34 mouse cellular contexts compared by ENCODE assay signal in genomic region chr9:48030839-48031238, GRCm38 (mm10).
"Had no signal": no experiment of that assay in that cellular context is flagged by ENCODE, and none has a peak within 500 bp of the region (broad histone marks: within the 10 kb centered on the region; RNA-seq: fewer than 3 reads in every experiment).

No protein-coding gene starts in this region.

- H3K27me3 ChIP-seq: heart, embryonic 12.5 days; heart, embryonic 13.5 days; heart, embryonic 15.5 days; hindbrain, embryonic 12.5 days; hindbrain, embryonic 13.5 days; hindbrain, embryonic 15.5 days; intestine, embryonic 15.5 days; kidney, embryonic 15.5 days had no signal

- H3K4me2 ChIP-seq: heart, embryonic 11.5 days; heart, embryonic 12.5 days; heart, embryonic 13.5 days; heart, embryonic 15.5 days; hindbrain, embryonic 12.5 days; hindbrain, embryonic 13.5 days; hindbrain, embryonic 14.5 days; hindbrain, embryonic 15.5 days; intestine, embryonic 15.5 days; kidney, embryonic 15.5 days had no signal

- ATAC-seq: hindbrain, embryonic 16.5 days; hindbrain, postnatal 0 days; inflammation-experienced regulatory T-cells, adult 6 months; intestine, embryonic 15.5 days; intestine, embryonic 16.5 days; intestine, postnatal 0 days had no signal

- H3K36me3 ChIP-seq: heart, embryonic 12.5 days; heart, embryonic 13.5 days; heart, embryonic 15.5 days; hindbrain, embryonic 10.5 days; hindbrain, embryonic 12.5 days; hindbrain, embryonic 13.5 days; hindbrain, embryonic 15.5 days; intestine, embryonic 15.5 days; kidney, embryonic 15.5 days had no signal

- H3K27ac ChIP-seq: heart, embryonic 13.5 days; heart, embryonic 15.5 days; hindbrain, embryonic 10.5 days; hindbrain, embryonic 12.5 days; hindbrain, embryonic 13.5 days; hindbrain, embryonic 14.5 days; hindbrain, embryonic 15.5 days; hindbrain, postnatal 0 days; intestine, embryonic 15.5 days; kidney, embryonic 15.5 days; kidney, postnatal 0 days; layer of hippocampus, adult 2 months had no signal

- H3K4me3 ChIP-seq: heart, embryonic 12.5 days; heart, embryonic 13.5 days; heart, embryonic 15.5 days; hindbrain, embryonic 10.5 days; hindbrain, embryonic 12.5 days; hindbrain, embryonic 13.5 days; hindbrain, embryonic 15.5 days; intestine, embryonic 15.5 days; kidney, embryonic 15.5 days; layer of hippocampus, adult 2 months had no signal

- DNase-seq: heart, postnatal 10 days; heart, postnatal 14 days; heart, postnatal 36 days; heart, postnatal 4 days; kidney, adult 11 months; kidney, adult 18-20 months; kidney, adult 2 months; kidney, adult 8-10 months; kidney, adult 9 months; kidney, postnatal 10 days; kidney, postnatal 14 days; kidney, postnatal 25 days; kidney, postnatal 36 days; kidney, postnatal 4 days; layer of hippocampus, adult 9-11 months; layer of hippocampus, postnatal 36 days had no signal

- H3K4me1 ChIP-seq: heart, embryonic 12.5 days; heart, embryonic 13.5 days; heart, embryonic 15.5 days; hindbrain, embryonic 10.5 days; hindbrain, embryonic 12.5 days; intestine, embryonic 15.5 days had no signal

- H3K9ac ChIP-seq: heart, embryonic 12.5 days; heart, embryonic 13.5 days; heart, embryonic 15.5 days; hindbrain, embryonic 12.5 days; hindbrain, embryonic 13.5 days; hindbrain, embryonic 14.5 days; hindbrain, embryonic 15.5 days; intestine, embryonic 15.5 days; kidney, embryonic 15.5 days had no signal

- H3K9me3 ChIP-seq: heart, embryonic 12.5 days; heart, embryonic 13.5 days; heart, embryonic 15.5 days; hindbrain, embryonic 10.5 days; hindbrain, embryonic 12.5 days; hindbrain, embryonic 13.5 days; hindbrain, embryonic 15.5 days; intestine, embryonic 15.5 days; kidney, embryonic 15.5 days had no signal
